Mouse (Mus musculus) midbrain, embryonic 15.5 days (tissue): ENCODE results near the gene Amotl1. TPM values are rescaled to one million over a fixed set of nuclear protein-coding genes. Genes with fewer than 3 reads are reported as not detected.

Experiments used
- ATAC-seq: fragments of 200-750 bp; cut with Nextera tagmentation; replicated peaks from 2 replicates; pipeline ENCODE4 v1.8.0; 2017; ENCODE audit warnings: moderate TSS enrichment
- H3K27ac ChIP-seq: fragments of 300-500 bp; sonication (generic); 2 replicates; pipeline ENCODE4 v1.5.1; 2015; ENCODE audit warnings: mild to moderate bottlenecking, inconsistent platforms
- H3K27me3 ChIP-seq: fragments of 300-500 bp; sonication (generic); replicated peaks from 2 replicates; pipeline ENCODE4 v1.6.1; 2015; ENCODE audit warnings: inconsistent platforms
- H3K36me3 ChIP-seq: fragments of 300-500 bp; sonication (generic); replicated peaks from 2 replicates; pipeline ENCODE4 v1.6.1; 2015; ENCODE audit warnings: inconsistent platforms
- H3K4me1 ChIP-seq: fragments of 300-500 bp; sonication (generic); 2 replicates; pipeline ENCODE4 v1.6.1; 2015; ENCODE audit warnings: inconsistent platforms
- H3K4me2 ChIP-seq: fragments of 300-500 bp; sonication (generic); 2 replicates; pipeline ENCODE4 v1.6.1; 2015; ENCODE audit warnings: inconsistent platforms, mild to moderate bottlenecking, moderate library complexity
- H3K4me3 ChIP-seq: fragments of 300-500 bp; sonication (generic); 2 replicates; pipeline ENCODE4 v1.5.1; 2015; ENCODE audit warnings: mild to moderate bottlenecking, inconsistent platforms
- H3K9ac ChIP-seq: fragments of 300-500 bp; sonication (generic); 2 replicates; pipeline ENCODE4 v1.6.1; 2015; ENCODE audit warnings: mild to moderate bottlenecking, inconsistent platforms
- H3K9me3 ChIP-seq: fragments of 300-500 bp; sonication (generic); 2 replicates; pipeline ENCODE4 v1.6.1; 2016; ENCODE audit warnings: inconsistent platforms
- WGBS: fragments of 180-500 bp; shearing (Covaris S2); methylation state at CpG from one replicate; pipeline ENCODE4 v1.1.7; 2015; ENCODE audit warnings: mixed read lengths; 5-methylcytosine and 5-hydroxymethylcytosine counted together
- polyA plus RNA-seq: library from polyadenylated mRNA; unstranded; fragments of >200 nt; fragmentation: Nextera tagmentation; extraction: Ambion mirVana; gene quantifications from 2 replicates; pipeline ENCODE4 v1.2.1, GENCODE M21; 2015

The Amotl1 gene
- polyA plus RNA-seq, 1 experiment from 2014 or later = 10.6 TPM

- 6% methylated on average over 15 of the region's 15 CpGs for WGBS
- peak; percentile 30; the same call in 1 of the 2 replicates for ATAC-seq
- peaks cover 46% of the 10 kb centered on the region for H3K4me1 ChIP-seq
Measured at GRCm38 (mm10) chr9:14613308-14614204, 31.3 kb downstream of the Amotl1 start.

GRCm38 (mm10) chr9:14612588-14612987 lies 32.3 kb downstream of the Amotl1 start:
- peaks cover 52% of the 10 kb centered on the region for H3K4me1 ChIP-seq
- no peak for ATAC-seq
- peak overlapping the region; percentile 90 for H3K4me2 ChIP-seq
- no peaks in the 10 kb centered on the region for H3K36me3 ChIP-seq
- H3K27me3 ChIP-seq = no peaks in the 10 kb centered on the region
- H3K4me3 ChIP-seq = peak overlapping the region; percentile 75
- H3K9me3 ChIP-seq = no peaks in the 10 kb centered on the region
- no peak overlapping the region for H3K27ac ChIP-seq
- H3K9ac ChIP-seq = peak overlapping the region; percentile 93; the same call in 1 of the 2 replicates

More at GRCm38 (mm10) chr9:14613308-14614204, 31.3 kb downstream of the Amotl1 start:
- Histone ChIP-seq H3K27me3 (no peaks in the 10 kb centered on the region), H3K9ac (peak overlapping the region; percentile 93), H3K27ac (peak overlapping the region; percentile 76), H3K4me3 (peak overlapping the region; percentile 75), H3K36me3 (no peaks in the 10 kb centered on the region), H3K9me3 (no peaks in the 10 kb centered on the region), H3K4me2 (peak overlapping the region; percentile 90)

DNA sequence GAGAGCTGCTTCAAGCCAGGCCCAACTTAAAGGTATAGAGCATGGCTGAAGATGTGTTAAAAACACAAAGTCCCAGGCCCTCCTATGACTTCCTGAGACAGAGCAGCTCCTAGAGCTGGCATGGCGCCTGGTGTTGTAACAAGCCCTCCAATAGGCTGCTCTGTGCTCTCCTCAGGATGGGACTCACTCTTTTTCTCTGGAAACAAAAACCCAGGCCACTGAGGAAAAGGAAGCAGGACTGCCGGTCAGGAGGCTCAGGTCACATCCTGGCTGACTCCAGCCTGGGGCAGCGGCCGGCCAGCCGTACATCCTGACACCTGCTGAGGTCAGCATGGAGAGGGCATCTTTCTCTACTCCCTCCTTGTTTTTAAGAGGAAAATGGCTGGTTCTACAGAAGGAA lies 36.3 kb downstream of the Amotl1 start:
- H3K4me3 ChIP-seq = no peak overlapping the region
- H3K9ac ChIP-seq = no peak overlapping the region
- no peak for ATAC-seq
- peaks cover 45% of the 10 kb centered on the region for H3K4me1 ChIP-seq
- H3K9me3 ChIP-seq = no peaks in the 10 kb centered on the region
- 69% methylated on average over 5 of the region's 5 CpGs for WGBS
- H3K27me3 ChIP-seq = no peaks in the 10 kb centered on the region
- H3K36me3 ChIP-seq = no peaks in the 10 kb centered on the region
- no peak overlapping the region for H3K27ac ChIP-seq
- H3K4me2 ChIP-seq = no peak overlapping the region

DNA sequence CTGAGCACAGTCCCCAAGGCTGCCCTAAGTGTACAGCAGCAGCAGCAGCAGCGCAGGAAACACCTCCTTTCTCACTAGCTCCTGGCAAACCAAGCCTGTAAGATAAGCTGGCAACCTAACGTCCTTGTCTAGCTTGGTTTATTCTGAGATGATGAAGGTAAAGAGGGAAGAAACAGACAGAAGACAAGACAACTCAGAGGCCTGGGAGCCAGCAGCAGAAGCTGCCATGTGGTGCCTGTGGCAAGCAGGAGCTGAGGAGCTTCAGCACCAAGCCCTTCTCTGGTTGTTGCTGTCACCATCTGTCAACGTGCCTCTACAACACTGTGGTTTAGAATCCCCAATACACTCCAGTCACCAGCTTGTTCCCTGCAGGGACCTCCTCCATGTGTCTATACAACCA lies 37.4 kb downstream of the Amotl1 start:
- Histone ChIP-seq H3K27ac (peak overlapping the region; percentile 2; the same call in 1 of the 2 replicates), H3K4me3 (no peak overlapping the region), H3K9ac (no peak overlapping the region), H3K36me3 (no peaks in the 10 kb centered on the region), H3K4me2 (no peak overlapping the region), H3K27me3 (no peaks in the 10 kb centered on the region), H3K9me3 (no peaks in the 10 kb centered on the region), H3K4me1 (peaks cover 34% of the 10 kb centered on the region)
- no peak for ATAC-seq
- 63% methylated on average over 3 of the region's 3 CpGs for WGBS

GRCm38 (mm10) chr9:14605992-14606391 lies 38.9 kb downstream of the Amotl1 start:
- 93% methylated on average over 4 of the region's 4 CpGs for WGBS
- ATAC-seq = no peak
- Histone ChIP-seq H3K27me3 (no peaks in the 10 kb centered on the region), H3K4me3 (no peak overlapping the region), H3K4me2 (no peak overlapping the region), H3K9ac (no peak overlapping the region), H3K4me1 (peaks cover 20% of the 10 kb centered on the region), H3K27ac (no peak overlapping the region), H3K36me3 (no peaks in the 10 kb centered on the region), H3K9me3 (no peaks in the 10 kb centered on the region)

GRCm38 (mm10) chr9:14604363-14604762 lies 40.5 kb downstream of the Amotl1 start:
- Histone ChIP-seq H3K9me3 (no peaks in the 10 kb centered on the region), H3K4me1 (peaks cover 18% of the 10 kb centered on the region), H3K27me3 (no peaks in the 10 kb centered on the region), H3K9ac (no peak overlapping the region), H3K4me3 (no peak overlapping the region), H3K4me2 (no peak overlapping the region), H3K27ac (no peak overlapping the region), H3K36me3 (no peaks in the 10 kb centered on the region)
- WGBS = 87% methylated on average over 3 of the region's 3 CpGs
- no peak for ATAC-seq

- 83% methylated on average over 4 of the region's 4 CpGs for WGBS
- peaks cover 9% of the 10 kb centered on the region for H3K4me1 ChIP-seq
Measured at GRCm38 (mm10) chr9:14603475-14603874, 41.4 kb downstream of the Amotl1 start.

DNA sequence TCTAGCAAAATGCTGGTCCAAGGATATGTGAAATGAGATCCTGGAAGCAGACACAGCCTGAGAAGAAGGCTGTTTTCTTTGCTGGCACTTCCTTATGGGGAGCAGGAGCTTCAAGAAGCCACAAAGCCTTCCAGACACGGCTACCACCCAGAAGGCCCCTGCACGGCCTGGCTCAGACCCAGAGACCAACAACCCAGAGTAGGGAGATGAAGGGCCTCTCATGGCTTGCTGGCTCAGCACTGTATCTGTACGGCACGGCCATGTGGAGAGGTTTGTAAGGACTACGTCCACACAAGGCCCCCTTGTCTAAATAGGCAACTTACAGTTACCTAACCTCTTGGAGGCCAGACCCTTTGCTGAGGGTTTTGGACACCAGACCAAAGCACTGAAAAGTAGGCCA lies 45.1 kb downstream of the Amotl1 start:
- no peaks in the 10 kb centered on the region for H3K9me3 ChIP-seq
- 0 out of 2 replicates have a peak, but pooled peaks cover 3% of the 10 kb centered on the region for H3K36me3 ChIP-seq
- H3K4me3 ChIP-seq = no peak overlapping the region
- no peak overlapping the region for H3K27ac ChIP-seq
- no peaks in the 10 kb centered on the region for H3K27me3 ChIP-seq
- H3K4me1 ChIP-seq = no peaks in the 10 kb centered on the region
- no peak for ATAC-seq
- 85% methylated on average over 5 of the region's 5 CpGs for WGBS
- no peak overlapping the region for H3K9ac ChIP-seq
- H3K4me2 ChIP-seq = no peak overlapping the region

More at GRCm38 (mm10) chr9:14603475-14603874, 41.4 kb downstream of the Amotl1 start:
- no peak overlapping the region for H3K27ac ChIP-seq
- ATAC-seq = no peak
- H3K4me2 ChIP-seq = no peak overlapping the region
- no peaks in the 10 kb centered on the region for H3K27me3 ChIP-seq
- H3K36me3 ChIP-seq = no peaks in the 10 kb centered on the region
- no peaks in the 10 kb centered on the region for H3K9me3 ChIP-seq
- H3K9ac ChIP-seq = no peak overlapping the region
- no peak overlapping the region for H3K4me3 ChIP-seq

GRCm38 (mm10) chr9:14598157-14598556 lies 46.7 kb downstream of the Amotl1 start:
- peaks cover 6% of the 10 kb centered on the region; the same call in 1 of the 2 replicates for H3K36me3 ChIP-seq
- no peak overlapping the region for H3K4me3 ChIP-seq
- ATAC-seq = no peak
- H3K9ac ChIP-seq = no peak overlapping the region
- H3K4me1 ChIP-seq = no peaks in the 10 kb centered on the region
- H3K4me2 ChIP-seq = no peak overlapping the region
- no peaks in the 10 kb centered on the region for H3K27me3 ChIP-seq
- no peaks in the 10 kb centered on the region for H3K9me3 ChIP-seq
- WGBS = 89% methylated on average over 2 of the region's 2 CpGs
- no peak overlapping the region for H3K27ac ChIP-seq

DNA sequence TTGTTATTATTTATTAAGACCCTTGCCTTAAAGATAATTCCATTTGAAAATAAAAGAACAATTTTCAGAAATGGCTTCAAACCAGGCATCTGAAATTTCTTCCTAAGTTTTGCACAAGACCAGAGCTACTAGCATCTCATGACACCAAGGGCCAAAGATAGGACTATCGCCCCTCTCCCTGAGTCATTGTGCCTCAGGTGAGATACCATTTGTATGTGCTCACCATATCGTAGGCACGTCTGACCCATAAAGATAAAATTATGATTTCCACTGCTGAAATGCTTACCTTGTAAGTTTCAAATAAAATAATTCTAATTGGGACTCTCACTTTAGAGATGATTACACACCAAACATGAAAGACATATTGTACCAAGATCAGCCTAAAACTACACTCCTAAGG lies 47.4 kb downstream of the Amotl1 start:
- H3K9me3 ChIP-seq = no peaks in the 10 kb centered on the region
- no peak overlapping the region for H3K27ac ChIP-seq
- peaks cover 6% of the 10 kb centered on the region; the same call in 1 of the 2 replicates for H3K36me3 ChIP-seq
- no peak overlapping the region for H3K4me3 ChIP-seq
- no peak overlapping the region for H3K9ac ChIP-seq
- H3K4me1 ChIP-seq = no peaks in the 10 kb centered on the region
- 93% methylated on average over 3 of the region's 3 CpGs for WGBS
- no peak for ATAC-seq
- H3K27me3 ChIP-seq = no peaks in the 10 kb centered on the region
- H3K4me2 ChIP-seq = no peak overlapping the region

DNA sequence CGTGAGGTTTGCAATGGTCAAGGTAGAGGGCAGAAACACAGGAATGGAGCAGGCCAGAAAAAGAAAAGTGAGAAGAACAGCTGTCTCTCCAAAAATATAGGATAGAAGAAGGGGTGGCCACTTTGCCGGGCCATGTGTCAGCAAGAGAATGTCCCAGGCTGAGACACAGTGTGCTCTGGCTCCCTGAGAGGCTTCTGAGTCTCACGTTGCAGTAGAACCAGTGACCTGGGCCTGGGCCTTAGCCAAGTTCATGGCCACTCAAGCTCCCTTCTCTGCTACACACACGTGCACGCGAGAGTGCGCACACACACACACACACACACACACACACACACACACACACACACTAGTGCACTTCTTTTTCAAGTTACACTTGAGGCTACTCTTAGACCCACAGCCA lies 48.0 kb downstream of the Amotl1 start:
- H3K4me1 ChIP-seq = no peaks in the 10 kb centered on the region
- H3K36me3 ChIP-seq = peaks cover 6% of the 10 kb centered on the region; the same call in 1 of the 2 replicates
- no peak overlapping the region for H3K4me2 ChIP-seq
- no peaks in the 10 kb centered on the region for H3K9me3 ChIP-seq
- 87% methylated on average over 7 of the region's 7 CpGs for WGBS
- no peak overlapping the region for H3K27ac ChIP-seq
- no peaks in the 10 kb centered on the region for H3K27me3 ChIP-seq
- no peak for ATAC-seq
- no peak overlapping the region for H3K4me3 ChIP-seq
- no peak overlapping the region for H3K9ac ChIP-seq

GRCm38 (mm10) chr9:14596427-14596826 lies 48.4 kb downstream of the Amotl1 start:
- ATAC-seq = no peak
- Histone ChIP-seq H3K4me3 (no peak overlapping the region), H3K4me1 (no peaks in the 10 kb centered on the region), H3K27me3 (no peaks in the 10 kb centered on the region), H3K27ac (no peak overlapping the region), H3K36me3 (peaks cover 9% of the 10 kb centered on the region; the same call in 1 of the 2 replicates), H3K9me3 (no peaks in the 10 kb centered on the region), H3K4me2 (no peak overlapping the region), H3K9ac (no peak overlapping the region)
- WGBS = 84% methylated on average over 5 of the region's 5 CpGs

DNA sequence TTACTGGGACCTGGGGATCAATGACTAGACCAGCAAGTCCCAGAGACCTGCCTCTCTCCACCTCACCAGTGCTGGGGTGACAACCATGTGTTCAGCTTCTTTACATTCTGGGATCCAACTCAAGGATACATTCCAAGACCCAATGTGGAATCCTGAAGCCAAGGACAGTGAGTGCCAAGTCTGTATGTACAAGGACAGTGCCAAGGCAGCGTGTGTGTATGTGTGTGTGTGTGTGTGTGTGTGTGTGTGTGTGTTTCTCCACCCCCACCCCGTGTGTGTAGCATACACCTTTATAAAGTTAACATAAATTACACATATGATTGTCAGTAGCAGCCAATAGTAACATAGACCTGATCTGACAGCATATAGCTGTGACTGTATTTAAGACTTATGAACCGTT lies 49.0 kb downstream of the Amotl1 start:
- Histone ChIP-seq H3K9ac (no peak overlapping the region), H3K4me1 (no peaks in the 10 kb centered on the region), H3K4me3 (no peak overlapping the region), H3K36me3 (peaks cover 9% of the 10 kb centered on the region; the same call in 1 of the 2 replicates), H3K27ac (no peak overlapping the region), H3K4me2 (no peak overlapping the region), H3K9me3 (no peaks in the 10 kb centered on the region), H3K27me3 (no peaks in the 10 kb centered on the region)
- 91% methylated on average over 3 of the region's 3 CpGs for WGBS
- ATAC-seq = no peak
